Mouse (Mus musculus) intestine, embryonic 14.5 days (tissue): ENCODE data around the gene Mab21l3. TPM values are rescaled to one million over a fixed set of nuclear protein-coding genes. Genes with fewer than 3 reads are reported as not detected.

ENCODE experiments used
- ATAC-seq: fragments of 200-750 bp; cut with Nextera tagmentation; replicated peaks from 2 replicates; pipeline ENCODE4 v1.8.0; 2017; ENCODE audit warnings: low read depth, moderate number of reproducible peaks, moderate TSS enrichment, moderate library complexity; ENCODE audit not compliant: low FRiP score, low TSS enrichment
- DNase-seq: peaks from one replicate; pipeline ENCODE4 v3.0.0-alpha.2; 2018; ENCODE audit warnings: low spot score
- H3K27ac ChIP-seq: fragments of 300-500 bp; sonication (generic); 2 replicates; pipeline ENCODE4 v1.5.1; 2014; ENCODE audit warnings: low read depth, mild to moderate bottlenecking, control low read depth
- H3K27me3 ChIP-seq: fragments of 300-500 bp; sonication (generic); replicated peaks from 2 replicates; pipeline ENCODE4 v1.6.1; 2014; ENCODE audit warnings: low read length, control low read depth; ENCODE audit not compliant: control insufficient read depth, insufficient read depth
- H3K36me3 ChIP-seq: fragments of 300-500 bp; sonication (generic); 2 replicates; pipeline ENCODE4 v1.6.1; 2014; ENCODE audit warnings: low read length, control low read depth; ENCODE audit not compliant: control insufficient read depth, insufficient read depth
- H3K4me1 ChIP-seq: fragments of 300-500 bp; sonication (generic); replicated peaks from 2 replicates; pipeline ENCODE4 v1.6.1; 2014; ENCODE audit warnings: low read length, control low read depth, mixed read lengths; ENCODE audit not compliant: control insufficient read depth, insufficient read depth
- H3K4me2 ChIP-seq: fragments of 300-500 bp; sonication (generic); 2 replicates; pipeline ENCODE4 v1.6.1; 2014; ENCODE audit warnings: low read length
- H3K4me3 ChIP-seq: fragments of 300-500 bp; sonication (generic); 2 replicates; pipeline ENCODE4 v1.5.1; 2014; ENCODE audit warnings: low read depth, low read length, control low read depth, mixed read lengths
- H3K9ac ChIP-seq: fragments of 300-500 bp; sonication (generic); 2 replicates; pipeline ENCODE4 v1.6.1; 2014; ENCODE audit warnings: mild to moderate bottlenecking, low read length
- H3K9me3 ChIP-seq: fragments of 300-500 bp; sonication (generic); 2 replicates; pipeline ENCODE4 v1.6.1; 2016; ENCODE audit warnings: low read length, control low read depth; ENCODE audit not compliant: control insufficient read depth
- WGBS: fragments of 180-500 bp; shearing (Covaris S2); extraction: QIAGEN DNeasy Blood & Tissue Kit; methylation state at CpG from one replicate; pipeline ENCODE4 v1.1.7; 2014; 5-methylcytosine and 5-hydroxymethylcytosine counted together
- polyA plus RNA-seq: library from polyadenylated mRNA; unstranded; fragments of >200 nt; fragmentation: Nextera tagmentation; extraction: Ambion mirVana; gene quantifications from 2 replicates; pipeline ENCODE4 v1.2.1, GENCODE M21; 2014

The Mab21l3 gene
- 3.2 TPM in 2 replicates for polyA plus RNA-seq

DNA sequence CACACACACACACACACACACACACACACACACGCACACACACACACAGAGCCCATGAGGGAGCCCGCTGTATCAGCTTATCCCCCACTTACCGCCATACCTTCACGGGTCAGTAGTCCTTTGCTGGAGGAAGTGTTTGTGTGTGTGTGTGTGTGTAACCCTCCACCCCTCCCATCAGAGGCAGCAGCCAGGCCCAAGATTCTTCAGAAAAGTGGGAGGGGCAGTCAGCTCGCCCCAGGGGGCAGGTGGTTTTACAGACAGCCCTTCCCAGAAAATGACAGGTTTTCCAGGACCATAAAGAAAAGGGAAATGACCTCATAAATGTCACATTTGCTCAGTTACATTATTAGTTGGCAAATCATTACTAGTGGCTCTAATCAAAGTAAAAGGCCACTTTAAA is at the start of gene Mab21l3:
TSS of gene Mab21l3 (minus strand) at position 144 of the 400 bp plus-strand sequence.
- H3K27me3 ChIP-seq = no peaks in the 10 kb centered on the region
- H3K36me3 ChIP-seq = no peaks in the 10 kb centered on the region
- DNase-seq = no peak
- no peak within 1 kb of the TSS for H3K27ac ChIP-seq
- ATAC-seq = no peak
- no peaks in the 10 kb centered on the region; the same call in 1 of the 2 replicates for H3K4me1 ChIP-seq
- H3K9ac ChIP-seq = no peak within 1 kb of the TSS
- 82% methylated on average over 5 of the region's 5 CpGs for WGBS
- H3K4me2 ChIP-seq = no peak within 1 kb of the TSS
- no peaks in the 10 kb centered on the region for H3K9me3 ChIP-seq
- H3K4me3 ChIP-seq = no peak within 1 kb of the TSS

DNA sequence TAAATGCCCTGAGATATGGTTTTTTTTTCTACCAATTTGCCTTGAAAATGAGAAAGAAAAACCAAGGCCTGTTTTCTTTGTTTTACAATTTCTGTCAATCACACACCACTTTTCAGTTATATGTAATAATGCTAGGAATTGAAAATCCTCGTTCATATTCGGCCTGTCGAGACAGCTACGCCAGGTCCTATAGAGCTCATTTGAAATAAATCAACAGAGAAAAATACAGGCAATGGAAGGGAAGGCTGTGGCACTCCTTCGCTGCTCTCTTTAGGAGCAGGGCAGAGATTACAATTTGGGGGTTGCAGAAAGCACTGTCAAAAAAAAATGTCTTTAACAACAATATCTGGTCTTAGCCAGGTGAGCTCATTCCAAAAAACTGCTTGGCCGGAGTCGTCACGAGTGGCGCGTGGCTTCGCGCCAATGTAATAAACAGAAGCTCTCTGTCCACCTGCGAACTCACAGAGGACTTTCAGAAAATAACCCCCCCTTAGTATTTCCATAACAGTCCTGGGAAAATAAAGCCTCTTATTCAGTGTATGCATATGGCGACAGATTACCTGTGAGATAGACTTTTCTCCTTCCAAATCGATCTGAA is 48.7 kb upstream of the Mab21l3 start:
- H3K9me3 ChIP-seq = no peaks in the 10 kb centered on the region
- no peak overlapping the region for H3K4me2 ChIP-seq
- H3K36me3 ChIP-seq = no peaks in the 10 kb centered on the region
- no peaks in the 10 kb centered on the region for H3K27me3 ChIP-seq
- ATAC-seq (no peak), DNase-seq (no peak)
- no peak overlapping the region for H3K4me3 ChIP-seq
- WGBS = 88% methylated on average over 15 of the region's 15 CpGs
- H3K9ac ChIP-seq = no peak overlapping the region
- no peaks in the 10 kb centered on the region for H3K4me1 ChIP-seq
- no peak overlapping the region for H3K27ac ChIP-seq

DNA sequence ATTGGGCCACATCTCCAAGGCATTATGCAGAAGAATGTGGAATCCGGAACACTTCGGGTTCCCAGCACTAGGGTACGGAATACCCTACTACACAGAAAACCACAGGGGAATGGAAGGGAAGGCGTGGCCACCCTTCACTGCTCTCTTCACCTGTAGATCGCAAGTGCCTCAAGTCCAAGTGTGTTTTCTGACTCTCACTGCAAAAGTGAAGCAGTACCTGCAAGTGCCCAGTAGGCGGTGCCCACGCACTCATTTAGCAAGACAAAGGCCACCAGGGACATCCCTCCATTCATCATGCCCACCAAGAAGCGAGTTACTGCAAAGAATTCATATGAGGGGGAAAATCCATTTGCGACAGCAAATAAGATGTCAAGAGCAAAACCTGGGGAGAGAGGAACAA is 48.1 kb upstream of the Mab21l3 start:
- H3K9me3 ChIP-seq = no peaks in the 10 kb centered on the region
- H3K36me3 ChIP-seq = no peaks in the 10 kb centered on the region
- H3K4me3 ChIP-seq = no peak overlapping the region
- H3K4me1 ChIP-seq = no peaks in the 10 kb centered on the region
- 29% methylated on average over 9 of the region's 9 CpGs for WGBS
- no peak overlapping the region for H3K4me2 ChIP-seq
- ATAC-seq (no peak), DNase-seq (peak; percentile 72)
- no peak overlapping the region for H3K27ac ChIP-seq
- no peaks in the 10 kb centered on the region for H3K27me3 ChIP-seq
- no peak overlapping the region for H3K9ac ChIP-seq

DNA sequence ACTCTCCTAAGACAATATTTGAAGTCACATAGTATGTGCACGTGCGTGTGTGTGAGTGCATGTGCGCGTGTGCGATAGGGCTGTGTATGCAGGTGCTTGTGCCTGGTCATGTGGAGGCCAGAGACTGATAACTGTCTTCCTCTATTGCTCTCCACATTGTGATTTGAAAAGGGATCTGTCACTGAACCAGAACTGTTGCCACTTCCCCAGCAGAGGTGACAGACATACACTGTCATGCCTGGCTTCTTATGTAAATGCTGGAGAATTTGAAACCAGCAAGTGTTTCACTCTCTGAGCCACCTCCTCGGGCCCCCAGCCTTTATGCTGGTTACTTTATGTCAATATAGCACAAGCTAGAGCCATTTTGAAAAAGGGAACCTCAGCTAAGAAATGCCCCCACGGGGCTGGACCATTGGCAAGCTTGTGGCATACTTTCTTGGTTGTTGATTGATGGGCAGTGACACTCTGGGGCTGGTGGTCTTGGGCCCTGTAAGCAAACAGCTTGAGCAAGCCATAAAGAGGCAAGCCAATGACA is 46.7 kb upstream of the Mab21l3 start:
- no peaks in the 10 kb centered on the region for H3K9me3 ChIP-seq
- DNase-seq = no peak
- no peak overlapping the region for H3K4me3 ChIP-seq
- no peak for ATAC-seq
- H3K9ac ChIP-seq = no peak overlapping the region
- H3K36me3 ChIP-seq = no peaks in the 10 kb centered on the region
- H3K4me1 ChIP-seq = no peaks in the 10 kb centered on the region
- no peak overlapping the region for H3K4me2 ChIP-seq
- no peak overlapping the region for H3K27ac ChIP-seq
- H3K27me3 ChIP-seq = no peaks in the 10 kb centered on the region
- 79% methylated on average over 7 of the region's 7 CpGs for WGBS

DNA sequence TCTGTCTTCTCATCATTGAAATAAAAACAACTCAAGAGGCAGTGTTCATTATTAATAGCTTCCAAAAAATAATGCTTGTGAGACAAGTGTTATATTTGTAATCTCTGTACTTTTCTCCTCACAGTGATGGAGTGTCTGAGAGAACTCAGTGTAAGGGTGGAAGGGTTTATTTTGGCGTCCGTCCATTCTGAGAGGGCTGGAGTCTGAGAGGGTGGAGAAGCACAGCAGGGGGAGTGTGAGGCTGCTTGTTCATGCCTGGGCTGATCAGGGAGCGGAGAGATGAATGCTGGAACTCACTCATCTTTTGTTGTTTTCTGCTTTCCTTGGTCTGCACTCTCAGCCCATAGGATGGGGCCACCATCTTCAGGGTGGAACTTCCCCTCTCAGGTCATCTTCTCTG is 36.8 kb upstream of the Mab21l3 start:
- DNase-seq (no peak), ATAC-seq (no peak)
- Histone ChIP-seq H3K36me3 (no peaks in the 10 kb centered on the region; the same call in 1 of the 2 replicates), H3K4me3 (no peak overlapping the region), H3K9me3 (no peaks in the 10 kb centered on the region), H3K27me3 (no peaks in the 10 kb centered on the region), H3K4me1 (0 out of 2 replicates have a peak, but pooled peaks cover 10% of the 10 kb centered on the region), H3K4me2 (no peak overlapping the region), H3K9ac (no peak overlapping the region), H3K27ac (no peak overlapping the region)
- WGBS = 41% methylated on average over 3 of the region's 3 CpGs

DNA sequence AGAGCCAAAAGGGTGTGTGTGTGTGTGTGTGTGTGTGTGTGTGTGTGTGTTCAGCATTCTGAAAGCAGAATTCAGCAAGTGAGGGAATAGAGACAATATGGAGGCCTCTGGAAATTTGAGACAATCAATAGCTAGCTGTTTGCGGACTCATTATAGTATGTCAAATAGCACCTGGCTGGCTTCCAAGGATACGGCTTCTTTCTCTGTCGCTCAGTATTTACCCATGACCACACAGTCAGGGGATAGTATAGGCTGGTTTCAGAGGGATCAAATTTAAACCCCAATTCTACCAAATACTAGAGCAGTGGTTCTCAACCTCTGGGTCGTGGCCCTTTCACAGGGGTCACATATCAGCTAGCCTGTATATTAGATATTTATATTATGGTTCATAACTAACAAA is 36.3 kb upstream of the Mab21l3 start:
- 52% methylated on average over 4 of the region's 4 CpGs for WGBS

DNA sequence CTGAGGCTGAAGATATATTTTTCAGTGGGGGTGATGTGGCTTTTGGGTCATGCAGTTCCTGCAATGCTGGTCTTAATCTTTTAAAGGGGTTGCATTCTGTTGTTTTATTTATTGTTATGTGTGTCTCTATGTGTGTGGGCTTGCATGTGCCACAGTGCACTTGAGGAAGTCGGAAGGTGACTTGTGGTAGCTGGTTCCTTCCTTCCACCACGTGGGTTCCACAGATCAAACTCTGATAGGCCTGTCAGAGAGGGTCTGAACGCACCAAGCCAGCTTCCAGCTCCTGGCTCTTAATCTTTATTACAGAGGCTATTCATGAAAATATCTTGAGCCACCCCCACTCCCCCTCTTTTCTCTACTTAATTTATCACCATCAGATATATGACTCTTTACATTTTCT is 35.1 kb upstream of the Mab21l3 start:
- Histone ChIP-seq H3K9me3 (no peaks in the 10 kb centered on the region), H3K4me3 (no peak overlapping the region), H3K4me1 (0 out of 2 replicates have a peak, but pooled peaks cover 10% of the 10 kb centered on the region), H3K36me3 (peaks cover 12% of the 10 kb centered on the region; the same call in 1 of the 2 replicates), H3K27me3 (no peaks in the 10 kb centered on the region), H3K9ac (no peak overlapping the region), H3K4me2 (no peak overlapping the region), H3K27ac (no peak overlapping the region)
- WGBS = 51% methylated on average over 3 of the region's 3 CpGs
- ATAC-seq (no peak), DNase-seq (no peak)

More for the DNA sequence above, 36.3 kb upstream of the Mab21l3 start:
- no peak overlapping the region for H3K27ac ChIP-seq
- no peaks in the 10 kb centered on the region for H3K9me3 ChIP-seq
- H3K4me1 ChIP-seq = 0 out of 2 replicates have a peak, but pooled peaks cover 10% of the 10 kb centered on the region
- no peaks in the 10 kb centered on the region for H3K27me3 ChIP-seq
- ATAC-seq = peak; percentile 27; the same call in 1 of the 2 replicates
- H3K36me3 ChIP-seq = peaks cover 3% of the 10 kb centered on the region; the same call in 1 of the 2 replicates
- H3K4me2 ChIP-seq = no peak overlapping the region
- H3K9ac ChIP-seq = no peak overlapping the region
- H3K4me3 ChIP-seq = no peak overlapping the region
- DNase-seq = no peak

DNA sequence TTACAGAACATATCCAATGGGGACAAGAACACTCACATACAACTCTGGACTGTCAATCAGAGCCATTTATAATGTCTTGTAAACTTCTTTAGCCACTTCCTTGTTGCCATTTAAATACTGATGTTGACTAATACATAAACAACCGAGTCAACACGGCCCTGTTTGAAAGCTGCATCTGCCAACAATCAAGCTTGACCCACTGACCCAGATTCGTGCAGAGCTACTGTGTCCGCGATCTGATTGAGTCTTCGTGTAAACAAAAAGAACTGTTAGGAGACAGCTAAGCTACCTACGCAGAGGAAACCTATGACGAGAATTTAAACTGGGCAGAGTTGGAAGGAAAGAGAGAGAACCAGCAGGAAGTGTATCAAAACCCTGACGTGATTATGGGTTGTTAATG is 33.0 kb upstream of the Mab21l3 start:
- H3K4me1 ChIP-seq = 0 out of 2 replicates have a peak, but pooled peaks cover 10% of the 10 kb centered on the region
- DNase-seq (no peak), ATAC-seq (no peak)
- no peak overlapping the region for H3K4me2 ChIP-seq
- no peak overlapping the region for H3K4me3 ChIP-seq
- H3K9ac ChIP-seq = no peak overlapping the region
- 24% methylated on average over 9 of the region's 9 CpGs for WGBS
- H3K27ac ChIP-seq = no peak overlapping the region
- no peaks in the 10 kb centered on the region for H3K9me3 ChIP-seq
- H3K27me3 ChIP-seq = no peaks in the 10 kb centered on the region
- peaks cover 12% of the 10 kb centered on the region; the same call in 1 of the 2 replicates for H3K36me3 ChIP-seq

DNA sequence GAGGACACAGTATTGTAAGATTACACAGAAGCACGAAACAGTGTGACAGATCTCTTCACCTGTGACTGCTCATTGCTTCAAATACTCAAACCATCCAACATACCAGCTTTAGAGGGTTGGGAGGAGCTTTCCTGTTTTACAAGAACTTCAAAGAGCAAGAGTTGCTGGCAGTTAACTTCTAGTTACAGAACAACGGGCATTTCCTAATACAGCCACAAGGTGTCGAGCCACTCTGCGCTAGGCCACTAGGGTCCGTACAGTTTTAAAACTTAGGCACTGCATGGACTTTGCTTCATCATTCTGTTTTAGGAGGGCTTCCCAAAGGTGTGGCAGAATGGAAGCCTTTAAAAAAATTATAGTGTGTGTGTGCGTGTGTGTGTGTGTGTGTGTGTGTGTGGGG is 32.1 kb upstream of the Mab21l3 start:
- Histone ChIP-seq H3K9me3 (no peaks in the 10 kb centered on the region), H3K9ac (no peak overlapping the region), H3K27ac (no peak overlapping the region), H3K27me3 (no peaks in the 10 kb centered on the region), H3K4me1 (0 out of 2 replicates have a peak, but pooled peaks cover 10% of the 10 kb centered on the region), H3K36me3 (peaks cover 12% of the 10 kb centered on the region; the same call in 1 of the 2 replicates), H3K4me3 (no peak overlapping the region), H3K4me2 (no peak overlapping the region)
- WGBS = 72% methylated on average over 6 of the region's 6 CpGs
- DNase-seq (no peak), ATAC-seq (no peak)
